Mouse (Mus musculus) neural tube, embryonic 14.5 days (tissue): ENCODE data around the gene Emg1. TPM values are rescaled to one million over a fixed set of nuclear protein-coding genes. Genes with fewer than 3 reads are reported as not detected.

ENCODE experiments used
- ATAC-seq: fragments of 200-750 bp; cut with Nextera tagmentation; 2 replicates; pipeline ENCODE4 v1.8.0; 2017; ENCODE audit warnings: low read depth, mild to moderate bottlenecking, moderate TSS enrichment, moderate library complexity
- H3K27ac ChIP-seq: fragments of 300-500 bp; sonication (generic); 2 replicates; pipeline ENCODE4 v1.5.1; 2014; ENCODE audit warnings: low read depth, mild to moderate bottlenecking, control low read depth, low read length, moderate library complexity, mixed read lengths
- H3K27me3 ChIP-seq: fragments of 300-500 bp; sonication (generic); 2 replicates; pipeline ENCODE4 v1.6.1; 2014; ENCODE audit warnings: low read length; ENCODE audit not compliant: control insufficient read depth, insufficient read depth
- H3K36me3 ChIP-seq: fragments of 300-500 bp; sonication (generic); 2 replicates; pipeline ENCODE4 v1.6.1; 2014; ENCODE audit warnings: low read length, mixed read lengths; ENCODE audit not compliant: control insufficient read depth, insufficient read depth
- H3K4me1 ChIP-seq: fragments of 300-500 bp; sonication (generic); 2 replicates; pipeline ENCODE4 v1.6.1; 2014; ENCODE audit warnings: low read length; ENCODE audit not compliant: control insufficient read depth, insufficient read depth
- H3K4me2 ChIP-seq: fragments of 300-500 bp; sonication (generic); 2 replicates; pipeline ENCODE4 v1.6.1; 2014; ENCODE audit warnings: mild to moderate bottlenecking, low read depth, low read length, control low read depth
- H3K4me3 ChIP-seq: fragments of 300-500 bp; sonication (generic); 2 replicates; pipeline ENCODE4 v1.5.1; 2014; ENCODE audit warnings: low read depth, low read length, control low read depth, mixed read lengths
- H3K9ac ChIP-seq: fragments of 300-500 bp; sonication (generic); replicated peaks from 2 replicates; pipeline ENCODE4 v1.6.1; 2014; ENCODE audit warnings: low read depth, mild to moderate bottlenecking, control low read depth, low read length, mixed read lengths
- H3K9me3 ChIP-seq: fragments of 300-500 bp; sonication (generic); 2 replicates; pipeline ENCODE4 v1.6.1; 2016; ENCODE audit warnings: low read length; ENCODE audit not compliant: control insufficient read depth
- WGBS: fragments of 180-500 bp; shearing (Covaris S2); extraction: QIAGEN DNeasy Blood & Tissue Kit; methylation state at CpG from one replicate; pipeline ENCODE4 v1.1.7; 2014; 5-methylcytosine and 5-hydroxymethylcytosine counted together
- polyA plus RNA-seq: library from polyadenylated mRNA; unstranded; fragments of >200 nt; fragmentation: Nextera tagmentation; extraction: Ambion mirVana; gene quantifications from 2 replicates; pipeline ENCODE4 v1.2.1, GENCODE M21; 2014

Gene Emg1
- polyA plus RNA-seq, 1 experiment from 2014 or later, result 94.2 TPM

DNA sequence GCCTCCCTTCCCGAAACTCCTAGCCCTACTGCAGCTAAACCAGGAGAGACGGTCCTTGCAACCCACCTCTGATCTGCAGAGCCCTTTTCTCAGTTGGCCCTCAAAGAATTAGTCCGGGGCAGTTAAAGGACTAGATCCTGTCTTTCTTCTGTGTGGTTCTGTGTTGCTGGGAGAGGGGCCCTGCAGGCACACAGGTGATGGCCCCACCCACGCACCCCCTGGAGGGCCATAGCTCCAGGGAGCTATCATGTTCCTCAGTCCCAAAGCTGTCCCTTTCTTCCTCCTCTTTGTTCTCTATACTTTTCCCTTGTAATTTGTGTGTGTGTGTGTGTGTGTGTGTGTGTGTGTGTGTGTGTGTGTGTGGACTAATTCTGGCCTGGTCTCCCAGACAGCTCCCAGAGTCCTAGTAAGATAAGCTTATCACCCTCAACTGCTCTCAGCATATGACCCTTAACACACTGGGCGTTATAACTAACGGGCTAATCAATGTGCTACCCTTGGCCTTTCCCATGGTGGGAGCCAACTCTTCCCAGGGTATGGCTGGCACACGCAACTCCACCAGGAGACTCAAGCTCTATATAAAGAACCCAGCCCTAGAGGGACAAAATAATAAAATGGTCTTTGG lies 7.5 kb upstream of the Emg1 start:
- Histone ChIP-seq H3K4me3 (no peak overlapping the region), H3K9me3 (no peaks in the 10 kb centered on the region), H3K9ac (no peak overlapping the region), H3K4me1 (no peaks in the 10 kb centered on the region), H3K4me2 (no peak overlapping the region), H3K27ac (no peak overlapping the region), H3K36me3 (peaks cover 19% of the 10 kb centered on the region), H3K27me3 (no peaks in the 10 kb centered on the region)
- ATAC-seq, result no peak
- WGBS, result 72% methylated on average over 7 of the region's 7 CpGs

GRCm38 (mm10) chr6:124718703-124719102 lies 6.7 kb upstream of the Emg1 start:
- Histone ChIP-seq H3K9me3 (no peaks in the 10 kb centered on the region), H3K4me3 (no peak overlapping the region), H3K36me3 (peaks cover 25% of the 10 kb centered on the region), H3K27me3 (no peaks in the 10 kb centered on the region), H3K27ac (no peak overlapping the region), H3K4me1 (no peaks in the 10 kb centered on the region; the same call in 1 of the 2 replicates), H3K9ac (no peak overlapping the region), H3K4me2 (no peak overlapping the region)
- ATAC-seq, result no peak
- WGBS, result 71% methylated on average over 16 of the region's 16 CpGs

- peaks cover 26% of the 10 kb centered on the region for H3K36me3 ChIP-seq
- H3K4me3 ChIP-seq, result no peak overlapping the region
- no peak overlapping the region for H3K27ac ChIP-seq
- H3K4me2 ChIP-seq, result no peak overlapping the region
- 87% methylated on average over 13 of the region's 13 CpGs for WGBS
- no peaks in the 10 kb centered on the region for H3K9me3 ChIP-seq
- no peaks in the 10 kb centered on the region for H3K27me3 ChIP-seq
- no peak overlapping the region for H3K9ac ChIP-seq
- H3K4me1 ChIP-seq, result peaks cover 5% of the 10 kb centered on the region
- no peak for ATAC-seq
Observed at GRCm38 (mm10) chr6:124717968-124718367, 6.0 kb upstream of the Emg1 start.

- Histone ChIP-seq H3K4me1 (peaks cover 7% of the 10 kb centered on the region), H3K9me3 (no peaks in the 10 kb centered on the region), H3K4me3 (peak overlapping the region; percentile 3; the same call in 1 of the 2 replicates), H3K9ac (no peak overlapping the region), H3K36me3 (peaks cover 26% of the 10 kb centered on the region), H3K4me2 (no peak overlapping the region), H3K27ac (no peak overlapping the region), H3K27me3 (no peaks in the 10 kb centered on the region)
- WGBS, result 68% methylated on average over 20 of the region's 20 CpGs
- no peak for ATAC-seq
Observed at GRCm38 (mm10) chr6:124716864-124717490, 5.0 kb upstream of the Emg1 start.

DNA sequence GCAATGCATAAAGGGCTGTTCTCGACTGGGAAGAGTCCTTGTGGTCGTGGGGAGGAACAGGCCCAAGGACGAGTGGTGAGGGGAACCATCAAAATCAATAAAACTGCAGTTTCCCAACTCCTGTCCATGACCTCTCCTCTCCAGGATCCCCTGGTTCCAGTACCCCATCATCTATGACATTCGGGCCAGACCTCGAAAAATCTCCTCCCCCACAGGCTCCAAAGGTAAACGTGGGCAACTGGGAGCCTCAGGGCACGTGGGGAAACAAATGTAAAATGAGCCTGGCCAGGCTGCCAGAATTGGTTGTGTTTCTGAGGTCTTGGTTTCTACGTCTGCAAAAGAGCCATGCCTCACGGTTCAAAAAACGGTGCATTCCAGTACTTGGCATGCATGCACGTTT lies 940 bp upstream of the Emg1 start:
- H3K27ac ChIP-seq, result no peak overlapping the region
- ATAC-seq, result no peak
- no peaks in the 10 kb centered on the region for H3K9me3 ChIP-seq
- peak overlapping the region; percentile 96 for H3K4me2 ChIP-seq
- WGBS, result 23% methylated on average over 11 of the region's 11 CpGs
- H3K27me3 ChIP-seq, result no peaks in the 10 kb centered on the region
- H3K4me1 ChIP-seq, result peaks cover 17% of the 10 kb centered on the region
- peak overlapping the region; percentile 71 for H3K9ac ChIP-seq
- peaks cover 26% of the 10 kb centered on the region for H3K36me3 ChIP-seq
- peak overlapping the region; percentile 67 for H3K4me3 ChIP-seq

DNA sequence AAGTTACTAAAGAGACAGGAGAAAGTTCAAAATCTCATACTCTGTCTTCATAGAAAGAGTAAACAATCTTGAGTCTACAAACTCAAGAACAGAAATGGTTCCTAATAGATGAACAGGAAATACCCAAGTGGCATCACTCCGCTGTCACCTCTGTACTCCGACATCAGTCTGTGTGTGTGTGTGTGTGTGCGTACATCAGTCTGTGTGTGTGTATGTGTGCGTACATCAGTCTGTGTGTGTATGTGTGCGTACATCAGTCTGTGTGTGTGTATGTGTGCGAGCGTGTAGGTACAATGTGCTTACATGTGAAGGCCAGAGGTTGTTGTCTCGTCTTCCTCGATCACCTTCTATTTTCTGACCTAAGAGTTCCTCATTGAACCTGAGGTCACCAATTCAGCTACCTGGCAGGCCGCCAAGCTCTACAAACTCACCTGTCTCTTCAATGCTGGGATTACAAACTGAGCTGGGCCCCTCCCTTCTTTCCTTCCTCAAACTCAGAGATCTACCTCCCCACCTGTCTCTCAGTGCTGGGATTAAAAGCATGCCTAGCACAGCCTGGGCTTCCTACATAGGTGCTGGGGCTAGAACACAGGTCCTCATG lies 3.6 kb downstream of the Emg1 start:
- Histone ChIP-seq H3K4me3 (no peak overlapping the region), H3K4me1 (peaks cover 16% of the 10 kb centered on the region), H3K4me2 (no peak overlapping the region), H3K36me3 (peaks cover 28% of the 10 kb centered on the region), H3K9me3 (no peaks in the 10 kb centered on the region), H3K27ac (no peak overlapping the region), H3K27me3 (no peaks in the 10 kb centered on the region), H3K9ac (no peak overlapping the region)
- WGBS, result 96% methylated on average over 10 of the region's 10 CpGs
- ATAC-seq, result no peak

DNA sequence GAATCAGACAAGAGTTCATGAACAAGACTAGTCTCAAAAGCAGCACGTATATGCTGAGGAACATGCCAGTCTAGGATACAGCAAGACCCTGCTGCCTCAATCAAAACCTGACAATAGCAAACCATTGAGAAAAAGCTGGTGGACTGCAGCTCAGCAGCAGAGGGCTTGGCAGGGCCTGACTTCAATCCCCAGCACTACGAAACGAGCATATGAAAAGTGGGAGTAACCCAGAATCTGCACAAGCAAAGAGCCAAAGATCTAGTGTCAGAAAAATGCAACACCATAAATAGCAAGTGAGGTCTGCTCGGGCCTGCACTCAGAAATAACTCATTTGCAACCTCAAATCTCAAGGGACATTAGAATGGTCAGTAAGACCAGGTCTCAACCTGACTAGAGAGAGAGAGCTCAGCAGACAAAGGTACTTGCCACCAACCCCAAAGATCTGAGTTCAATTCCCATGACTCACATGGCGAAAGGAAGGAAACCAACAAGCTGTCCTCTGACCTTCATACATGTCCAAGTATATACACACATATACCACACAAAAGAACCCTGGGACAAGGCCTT lies 5.8 kb downstream of the Emg1 start:
- H3K9me3 ChIP-seq, result no peaks in the 10 kb centered on the region
- peaks cover 9% of the 10 kb centered on the region for H3K4me1 ChIP-seq
- no peak overlapping the region for H3K9ac ChIP-seq
- H3K4me2 ChIP-seq, result no peak overlapping the region
- 86% methylated on average over 5 of the region's 5 CpGs for WGBS
- H3K27me3 ChIP-seq, result no peaks in the 10 kb centered on the region
- ATAC-seq, result no peak
- H3K27ac ChIP-seq, result no peak overlapping the region
- H3K4me3 ChIP-seq, result no peak overlapping the region
- H3K36me3 ChIP-seq, result peaks cover 43% of the 10 kb centered on the region

DNA sequence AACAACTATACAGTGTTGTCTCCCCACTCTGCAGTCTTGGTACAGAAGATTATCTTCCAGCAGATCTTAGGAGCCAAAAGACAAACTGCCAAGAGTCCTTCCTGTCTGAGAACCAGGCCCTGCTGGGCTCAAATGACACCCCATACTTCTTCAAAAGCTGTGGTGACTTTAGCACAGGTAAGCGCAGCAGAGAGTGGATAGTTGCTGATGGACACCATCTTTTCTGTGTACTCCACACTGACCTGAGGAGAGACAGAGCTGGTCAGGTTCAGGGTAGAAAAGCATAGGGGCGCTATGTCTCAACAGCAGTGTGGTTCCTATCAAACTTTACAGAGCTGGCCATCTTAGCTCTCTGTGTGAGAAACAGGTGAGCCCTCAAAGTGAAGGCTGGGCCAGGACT lies 7.6 kb downstream of the Emg1 start:
- H3K27ac ChIP-seq, result no peak overlapping the region
- H3K4me3 ChIP-seq, result no peak overlapping the region
- H3K9me3 ChIP-seq, result no peaks in the 10 kb centered on the region
- no peak overlapping the region for H3K4me2 ChIP-seq
- H3K36me3 ChIP-seq, result peaks cover 43% of the 10 kb centered on the region
- H3K9ac ChIP-seq, result no peak overlapping the region
- no peaks in the 10 kb centered on the region for H3K4me1 ChIP-seq
- 100% methylated on average over 2 of the region's 2 CpGs for WGBS
- H3K27me3 ChIP-seq, result no peaks in the 10 kb centered on the region
- no peak for ATAC-seq

DNA sequence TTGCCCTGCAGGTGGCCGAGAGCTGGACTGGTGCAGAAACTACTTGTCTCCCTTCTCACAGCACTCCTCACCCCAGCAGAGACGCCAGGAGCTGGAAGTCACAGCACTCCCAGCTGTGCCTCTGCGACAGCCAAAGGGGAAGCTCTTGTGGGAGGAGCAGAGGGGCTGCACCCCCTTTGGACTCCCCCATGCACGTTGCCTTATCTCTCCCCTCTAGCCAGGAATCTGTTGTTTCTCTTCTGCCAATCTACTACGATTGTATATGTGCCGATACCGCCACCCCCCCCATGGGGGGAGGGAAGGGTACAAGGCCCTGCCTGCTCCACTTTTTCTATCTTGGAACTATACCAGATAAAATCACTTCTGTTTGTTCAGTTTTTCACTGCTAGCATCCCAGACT lies 8.2 kb downstream of the Emg1 start:
- no peak for ATAC-seq
- no peak overlapping the region for H3K4me3 ChIP-seq
- no peak overlapping the region for H3K4me2 ChIP-seq
- H3K27me3 ChIP-seq, result no peaks in the 10 kb centered on the region
- H3K4me1 ChIP-seq, result no peaks in the 10 kb centered on the region
- peaks cover 48% of the 10 kb centered on the region for H3K36me3 ChIP-seq
- no peaks in the 10 kb centered on the region for H3K9me3 ChIP-seq
- WGBS, result 85% methylated on average over 7 of the region's 7 CpGs
- H3K9ac ChIP-seq, result no peak overlapping the region
- H3K27ac ChIP-seq, result no peak overlapping the region
